Mouse (Mus musculus) midbrain, embryonic 11.5 days (tissue): Measurements from ENCODE around the gene Sipa1l3. TPM values are rescaled to one million over a fixed set of nuclear protein-coding genes. Genes with fewer than 3 reads are reported as not detected.

Source experiments
- ATAC-seq: fragments of 200-750 bp; cut with Nextera tagmentation; 2 replicates; pipeline ENCODE4 v1.8.0; 2017; ENCODE audit warnings: moderate TSS enrichment, moderate library complexity; ENCODE audit not compliant: low FRiP score
- DNase-seq: peaks from one replicate; pipeline ENCODE4 v3.0.0; 2015; ENCODE audit warnings: low spot score; ENCODE audit errors: missing footprints
- H3K27ac ChIP-seq: fragments of 300-500 bp; sonication (generic); 2 replicates; pipeline ENCODE4 v1.5.1; 2014; ENCODE audit warnings: low read depth, low read length
- H3K27me3 ChIP-seq: fragments of 300-500 bp; sonication (generic); 2 replicates; pipeline ENCODE4 v1.6.1; 2014; ENCODE audit warnings: mild to moderate bottlenecking, low read length, moderate library complexity, mixed read lengths; ENCODE audit not compliant: control insufficient read depth, insufficient read depth
- H3K36me3 ChIP-seq: fragments of 300-500 bp; sonication (generic); 2 replicates; pipeline ENCODE4 v1.6.1; 2014; ENCODE audit warnings: mild to moderate bottlenecking, low read length, moderate library complexity, mixed read lengths; ENCODE audit not compliant: control insufficient read depth, insufficient read depth
- H3K4me1 ChIP-seq: fragments of 300-500 bp; sonication (generic); 2 replicates; pipeline ENCODE4 v1.6.1; 2014; ENCODE audit warnings: low read length; ENCODE audit not compliant: control insufficient read depth, insufficient read depth
- H3K4me2 ChIP-seq: fragments of 300-500 bp; sonication (generic); 2 replicates; pipeline ENCODE4 v1.6.1; 2014; ENCODE audit warnings: mild to moderate bottlenecking, moderate library complexity
- H3K4me3 ChIP-seq: fragments of 300-500 bp; sonication (generic); 2 replicates; pipeline ENCODE4 v1.5.1; 2014; ENCODE audit warnings: low read depth, low read length
- H3K9ac ChIP-seq: fragments of 300-500 bp; sonication (generic); 2 replicates; pipeline ENCODE4 v1.6.1; 2014; ENCODE audit warnings: low read length
- H3K9me3 ChIP-seq: fragments of 300-500 bp; sonication (generic); 2 replicates; pipeline ENCODE4 v1.6.1; 2016; ENCODE audit warnings: low read length; ENCODE audit not compliant: control insufficient read depth
- WGBS: fragments of 180-500 bp; shearing (Covaris S2); extraction: QIAGEN DNeasy Blood & Tissue Kit; methylation state at CpG from one replicate; pipeline ENCODE4 v1.1.7; 2014; 5-methylcytosine and 5-hydroxymethylcytosine counted together
- polyA plus RNA-seq: library from polyadenylated mRNA; unstranded; fragments of >200 nt; fragmentation: Nextera tagmentation; extraction: Ambion mirVana; gene quantifications from 2 replicates; pipeline ENCODE4 v1.2.1, GENCODE M21; 2014

Gene Sipa1l3
- polyA plus RNA-seq, 1 experiment from 2014 or later = 7.8 TPM

GRCm38 (mm10) chr7:29335841-29336671 lies 182.4 kb downstream of the Sipa1l3 start:
- Histone ChIP-seq H3K9me3 (no peaks in the 10 kb centered on the region), H3K27me3 (no peaks in the 10 kb centered on the region), H3K4me2 (no peak overlapping the region), H3K36me3 (0 out of 2 replicates have a peak, but pooled peaks cover 1% of the 10 kb centered on the region), H3K9ac (no peak overlapping the region), H3K4me3 (no peak overlapping the region), H3K4me1 (no peaks in the 10 kb centered on the region), H3K27ac (no peak overlapping the region)
- DNase-seq (peak; percentile 41), ATAC-seq (no peak)
- 78% methylated on average over 6 of the region's 6 CpGs for WGBS

- ATAC-seq (no peak), DNase-seq (peak; percentile 41)
- Histone ChIP-seq H3K4me1 (no peaks in the 10 kb centered on the region), H3K27ac (no peak overlapping the region), H3K4me2 (no peak overlapping the region), H3K36me3 (0 out of 2 replicates have a peak, but pooled peaks cover 2% of the 10 kb centered on the region), H3K4me3 (no peak overlapping the region), H3K27me3 (no peaks in the 10 kb centered on the region), H3K9me3 (no peaks in the 10 kb centered on the region), H3K9ac (no peak overlapping the region)
These were observed 183.2 kb downstream of the Sipa1l3 start for GRCm38 (mm10) chr7:29335276-29335675.

GRCm38 (mm10) chr7:29334156-29334555 lies 184.3 kb downstream of the Sipa1l3 start:
- WGBS = 62% methylated on average over 7 of the region's 7 CpGs
- Histone ChIP-seq H3K9me3 (no peaks in the 10 kb centered on the region), H3K4me3 (no peak overlapping the region), H3K4me2 (no peak overlapping the region), H3K36me3 (0 out of 2 replicates have a peak, but pooled peaks cover 2% of the 10 kb centered on the region), H3K27ac (no peak overlapping the region), H3K9ac (no peak overlapping the region), H3K4me1 (no peaks in the 10 kb centered on the region), H3K27me3 (no peaks in the 10 kb centered on the region)
- ATAC-seq (no peak), DNase-seq (no peak)

GRCm38 (mm10) chr7:29328984-29329383 lies 189.5 kb downstream of the Sipa1l3 start:
- Histone ChIP-seq H3K9me3 (no peaks in the 10 kb centered on the region), H3K9ac (no peak overlapping the region), H3K4me2 (no peak overlapping the region), H3K4me3 (no peak overlapping the region), H3K27me3 (no peaks in the 10 kb centered on the region), H3K4me1 (no peaks in the 10 kb centered on the region), H3K36me3 (peaks cover 2% of the 10 kb centered on the region; the same call in 1 of the 2 replicates), H3K27ac (no peak overlapping the region)
- no peak for DNase-seq
- no peak for ATAC-seq
- 88% methylated on average over 16 of the region's 16 CpGs for WGBS

GRCm38 (mm10) chr7:29327087-29327486 lies 191.4 kb downstream of the Sipa1l3 start:
- H3K27me3 ChIP-seq = no peaks in the 10 kb centered on the region
- no peak overlapping the region for H3K4me2 ChIP-seq
- H3K27ac ChIP-seq = no peak overlapping the region
- ATAC-seq = no peak
- H3K36me3 ChIP-seq = peaks cover 4% of the 10 kb centered on the region; the same call in 1 of the 2 replicates
- H3K4me1 ChIP-seq = no peaks in the 10 kb centered on the region
- H3K9ac ChIP-seq = no peak overlapping the region
- no peak for DNase-seq
- 89% methylated on average over 6 of the region's 6 CpGs for WGBS
- no peaks in the 10 kb centered on the region for H3K9me3 ChIP-seq
- no peak overlapping the region for H3K4me3 ChIP-seq

- Histone ChIP-seq H3K4me2 (peak overlapping the region; percentile 43), H3K4me1 (peaks cover 59% of the 10 kb centered on the region), H3K9me3 (no peaks in the 10 kb centered on the region), H3K36me3 (peaks cover 2% of the 10 kb centered on the region; the same call in 1 of the 2 replicates), H3K9ac (peak overlapping the region; percentile 69), H3K4me3 (peak overlapping the region; percentile 14; the same call in 1 of the 2 replicates), H3K27ac (peak overlapping the region; percentile 97), H3K27me3 (no peaks in the 10 kb centered on the region)
- DNase-seq (peak; percentile 89), ATAC-seq (peak; percentile 17; the same call in 1 of the 2 replicates)
- WGBS = 8% methylated on average over 19 of the region's 19 CpGs
These were observed 198.8 kb downstream of the Sipa1l3 start for GRCm38 (mm10) chr7:29319337-29320307.

- Histone ChIP-seq H3K9me3 (no peaks in the 10 kb centered on the region), H3K4me1 (peaks cover 71% of the 10 kb centered on the region), H3K4me3 (peak overlapping the region; percentile 14; the same call in 1 of the 2 replicates), H3K4me2 (peak overlapping the region; percentile 43), H3K27me3 (no peaks in the 10 kb centered on the region), H3K36me3 (0 out of 2 replicates have a peak, but pooled peaks cover 2% of the 10 kb centered on the region), H3K27ac (peak overlapping the region; percentile 97), H3K9ac (peak overlapping the region; percentile 69)
- DNase-seq (peak; percentile 93), ATAC-seq (peak; percentile 12; the same call in 1 of the 2 replicates)
- WGBS = 2% methylated on average over 18 of the region's 18 CpGs
These were observed 200.1 kb downstream of the Sipa1l3 start for GRCm38 (mm10) chr7:29318115-29318911.

GRCm38 (mm10) chr7:29317558-29317957 lies 200.9 kb downstream of the Sipa1l3 start:
- H3K9me3 ChIP-seq = no peaks in the 10 kb centered on the region
- peak; percentile 97 for DNase-seq
- peak overlapping the region; percentile 43 for H3K4me2 ChIP-seq
- H3K4me1 ChIP-seq = peaks cover 78% of the 10 kb centered on the region
- WGBS = 0% methylated on average over 2 of the region's 2 CpGs
- H3K36me3 ChIP-seq = no peaks in the 10 kb centered on the region
- no peaks in the 10 kb centered on the region for H3K27me3 ChIP-seq
- H3K4me3 ChIP-seq = peak overlapping the region; percentile 9; the same call in 1 of the 2 replicates
- H3K9ac ChIP-seq = peak overlapping the region; percentile 69
- ATAC-seq = peak; percentile 79
- H3K27ac ChIP-seq = peak overlapping the region; percentile 97
